Mouse (Mus musculus) hindbrain, embryonic 16.5 days (tissue): ENCODE measurements around the gene Cdkl1. TPM values are rescaled to one million over a fixed set of nuclear protein-coding genes. Genes with fewer than 3 reads are reported as not detected.

Source experiments
- ATAC-seq: fragments of 200-750 bp; cut with Nextera tagmentation; 2 replicates; pipeline ENCODE4 v1.8.0; 2017; ENCODE audit warnings: moderate TSS enrichment, moderate library complexity
- H3K27ac ChIP-seq: fragments of 300-500 bp; sonication (generic); 2 replicates; pipeline ENCODE4 v1.5.1; 2014; ENCODE audit warnings: low read depth, mild to moderate bottlenecking, control low read depth, low read length, moderate library complexity
- H3K27me3 ChIP-seq: fragments of 300-500 bp; sonication (generic); replicated peaks from 2 replicates; pipeline ENCODE4 v1.6.1; 2014; ENCODE audit warnings: low read length; ENCODE audit not compliant: control insufficient read depth, insufficient read depth
- H3K36me3 ChIP-seq: fragments of 300-500 bp; sonication (generic); 2 replicates; pipeline ENCODE4 v1.6.1; 2014; ENCODE audit warnings: mild to moderate bottlenecking, low read length, moderate library complexity, mixed read lengths; ENCODE audit not compliant: control insufficient read depth, insufficient read depth
- H3K4me1 ChIP-seq: fragments of 300-500 bp; sonication (generic); 2 replicates; pipeline ENCODE4 v1.6.1; 2014; ENCODE audit warnings: low read depth, low read length; ENCODE audit not compliant: control insufficient read depth, insufficient read depth
- H3K4me2 ChIP-seq: fragments of 300-500 bp; sonication (generic); 2 replicates; pipeline ENCODE4 v1.6.1; 2014; ENCODE audit warnings: mild to moderate bottlenecking, low read length, control low read depth, moderate library complexity
- H3K4me3 ChIP-seq: fragments of 300-500 bp; sonication (generic); 2 replicates; pipeline ENCODE4 v1.5.1; 2014; ENCODE audit warnings: mild to moderate bottlenecking, low read length, control low read depth, moderate library complexity
- H3K9ac ChIP-seq: fragments of 300-500 bp; sonication (generic); 2 replicates; pipeline ENCODE4 v1.6.1; 2014; ENCODE audit warnings: low read depth, mild to moderate bottlenecking, control low read depth, low read length, moderate library complexity
- H3K9me3 ChIP-seq: fragments of 300-500 bp; sonication (generic); 2 replicates; pipeline ENCODE4 v1.6.1; 2014; ENCODE audit warnings: mild to moderate bottlenecking, low read length, moderate library complexity; ENCODE audit not compliant: control insufficient read depth
- WGBS: fragments of 180-500 bp; shearing (Covaris S2); extraction: QIAGEN DNeasy Blood & Tissue Kit; methylation state at CpG from one replicate; pipeline ENCODE4 v1.1.7; 2014; 5-methylcytosine and 5-hydroxymethylcytosine counted together
- polyA plus RNA-seq: library from polyadenylated mRNA; unstranded; fragments of >200 nt; fragmentation: Nextera tagmentation; extraction: Ambion mirVana; gene quantifications from 2 replicates; pipeline ENCODE4 v1.2.1, GENCODE M21; 2015

Gene Cdkl1
- polyA plus RNA-seq, 1 experiment from 2014 or later: 16.5 TPM

DNA sequence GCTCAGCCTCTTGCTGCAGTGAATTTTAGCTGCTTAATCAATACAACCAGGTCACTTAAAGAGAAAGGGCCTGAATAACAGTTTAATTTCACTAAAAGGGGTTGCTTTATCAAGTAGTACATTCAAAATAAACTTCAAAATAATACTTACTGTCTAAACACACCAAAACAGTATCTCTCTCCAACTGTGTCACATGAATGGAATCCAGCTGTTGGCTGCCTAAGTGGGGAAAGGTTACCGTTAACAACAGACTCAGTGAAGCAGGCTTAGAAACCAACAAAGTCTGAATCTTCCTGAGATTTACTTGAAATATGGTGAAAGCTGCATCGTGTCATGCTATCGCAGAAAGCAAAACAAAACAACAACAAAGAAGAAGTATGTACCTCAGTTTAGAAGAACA, 21.9 kb upstream of the Cdkl1 start:
- Histone ChIP-seq H3K27me3 (no peaks in the 10 kb centered on the region), H3K9ac (no peak overlapping the region), H3K9me3 (no peaks in the 10 kb centered on the region), H3K4me2 (no peak overlapping the region), H3K4me3 (no peak overlapping the region), H3K4me1 (no peaks in the 10 kb centered on the region; the same call in 1 of the 2 replicates), H3K27ac (no peak overlapping the region), H3K36me3 (peaks cover 30% of the 10 kb centered on the region)
- 79% methylated on average over 3 of the region's 3 CpGs for WGBS
- ATAC-seq: no peak

DNA sequence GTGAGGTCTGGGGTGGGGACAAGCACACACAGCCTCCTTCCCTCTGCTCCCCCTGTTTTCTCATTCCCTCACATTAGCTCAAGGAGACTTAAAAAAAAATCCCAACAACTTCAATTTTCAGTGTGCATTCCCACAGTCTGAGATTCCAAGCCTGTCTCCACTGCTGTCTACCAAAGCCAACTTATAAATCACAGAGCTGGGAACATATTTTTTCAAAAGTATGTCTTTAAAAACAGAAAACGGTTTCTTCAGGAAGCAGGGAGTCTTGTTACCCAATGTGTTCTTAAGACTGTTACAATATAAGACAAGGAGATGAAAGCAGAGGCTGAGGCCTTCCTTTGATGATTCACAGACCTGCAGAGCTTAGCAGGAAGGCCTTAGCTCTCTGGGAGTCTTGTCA, 20.9 kb upstream of the Cdkl1 start:
- no peak overlapping the region for H3K27ac ChIP-seq
- H3K9me3 ChIP-seq: no peaks in the 10 kb centered on the region
- no peak overlapping the region for H3K4me2 ChIP-seq
- ATAC-seq: no peak
- no peaks in the 10 kb centered on the region for H3K27me3 ChIP-seq
- WGBS: 66% methylated on average over 1 of the region's 1 CpGs
- no peaks in the 10 kb centered on the region; the same call in 1 of the 2 replicates for H3K4me1 ChIP-seq
- H3K9ac ChIP-seq: no peak overlapping the region
- H3K4me3 ChIP-seq: no peak overlapping the region
- H3K36me3 ChIP-seq: peaks cover 26% of the 10 kb centered on the region

DNA sequence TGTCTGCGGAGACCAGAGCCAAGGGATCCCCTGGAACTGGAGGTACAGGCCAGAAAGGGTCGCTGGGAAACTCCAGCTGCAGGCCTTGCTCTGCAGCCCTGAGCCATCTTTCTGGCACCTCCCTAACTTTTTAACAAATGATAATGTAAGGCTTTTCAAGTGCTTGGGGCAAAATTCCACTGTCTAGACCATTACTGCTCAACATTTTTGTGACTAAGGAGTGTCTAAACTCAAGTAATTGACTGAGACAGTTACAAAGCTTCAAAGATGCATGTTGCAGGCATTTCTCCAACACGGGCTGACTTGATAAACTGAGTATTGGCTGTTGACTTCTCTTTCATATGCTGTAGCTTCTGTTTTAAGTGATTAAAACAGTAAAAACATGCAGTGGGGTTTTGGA, 18.4 kb upstream of the Cdkl1 start:
- Histone ChIP-seq H3K4me2 (no peak overlapping the region), H3K9me3 (no peaks in the 10 kb centered on the region), H3K27me3 (no peaks in the 10 kb centered on the region), H3K4me3 (no peak overlapping the region), H3K9ac (no peak overlapping the region), H3K27ac (no peak overlapping the region), H3K36me3 (peaks cover 11% of the 10 kb centered on the region), H3K4me1 (no peaks in the 10 kb centered on the region; the same call in 1 of the 2 replicates)
- no peak for ATAC-seq
- WGBS: 89% methylated on average over 3 of the region's 3 CpGs

DNA sequence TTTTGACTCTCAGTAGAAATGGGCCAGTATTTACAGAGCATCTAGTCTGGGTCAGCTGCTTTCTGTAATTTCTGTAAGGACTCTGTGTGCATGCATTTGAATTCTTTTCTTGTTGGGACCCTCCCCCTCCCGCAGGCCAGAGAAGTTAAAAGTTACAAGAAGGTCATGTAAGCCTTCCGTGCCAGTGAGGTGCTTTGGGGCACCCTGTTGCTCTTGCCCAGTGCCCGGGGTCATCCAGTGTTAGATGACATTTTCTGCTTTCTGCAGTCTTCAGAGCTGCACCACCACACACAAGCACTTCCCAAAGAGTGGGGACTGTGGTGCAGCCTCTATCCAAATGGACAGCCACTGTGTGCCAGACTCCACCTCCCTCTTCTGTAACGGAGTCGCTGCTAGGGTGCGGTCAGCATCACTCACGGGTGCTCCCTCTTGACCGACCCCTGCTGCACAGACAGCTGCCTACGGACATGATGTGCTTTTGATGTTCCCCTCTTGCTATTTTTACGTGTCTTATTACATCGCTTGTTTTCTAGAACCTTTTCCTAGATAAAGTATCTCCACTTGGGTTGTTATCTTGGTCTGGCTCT, 16.4 kb upstream of the Cdkl1 start:
- Histone ChIP-seq H3K36me3 (peaks cover 11% of the 10 kb centered on the region), H3K4me3 (no peak overlapping the region), H3K27ac (no peak overlapping the region), H3K9ac (no peak overlapping the region), H3K4me2 (no peak overlapping the region), H3K27me3 (no peaks in the 10 kb centered on the region), H3K9me3 (no peaks in the 10 kb centered on the region), H3K4me1 (no peaks in the 10 kb centered on the region)
- WGBS: 78% methylated on average over 11 of the region's 11 CpGs
- no peak for ATAC-seq

DNA sequence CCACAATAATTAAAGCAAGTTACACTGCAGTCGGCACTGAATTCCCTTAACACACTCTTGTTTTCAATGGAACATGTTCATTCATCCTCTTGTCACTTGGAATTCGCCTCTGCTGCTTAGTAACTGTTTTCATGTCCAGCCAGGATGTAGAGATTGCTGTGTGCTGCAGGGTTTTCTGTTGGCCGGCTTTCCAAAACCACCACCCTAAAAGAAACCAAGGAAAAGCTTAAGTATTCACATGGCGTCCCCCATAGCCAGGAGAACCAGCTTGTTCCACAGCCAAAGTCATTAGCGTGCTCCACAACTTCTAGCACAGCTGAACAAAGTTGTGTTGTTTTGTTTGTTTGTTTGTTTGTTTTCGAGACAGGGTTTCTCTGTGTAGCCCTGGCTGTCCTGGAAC, 14.1 kb upstream of the Cdkl1 start:
- peak; percentile 76 for ATAC-seq
- no peaks in the 10 kb centered on the region for H3K4me1 ChIP-seq
- no peak overlapping the region for H3K4me3 ChIP-seq
- no peaks in the 10 kb centered on the region for H3K9me3 ChIP-seq
- no peak overlapping the region for H3K27ac ChIP-seq
- H3K27me3 ChIP-seq: no peaks in the 10 kb centered on the region
- no peak overlapping the region for H3K4me2 ChIP-seq
- WGBS: 83% methylated on average over 6 of the region's 6 CpGs
- H3K9ac ChIP-seq: no peak overlapping the region
- peaks cover 7% of the 10 kb centered on the region for H3K36me3 ChIP-seq

DNA sequence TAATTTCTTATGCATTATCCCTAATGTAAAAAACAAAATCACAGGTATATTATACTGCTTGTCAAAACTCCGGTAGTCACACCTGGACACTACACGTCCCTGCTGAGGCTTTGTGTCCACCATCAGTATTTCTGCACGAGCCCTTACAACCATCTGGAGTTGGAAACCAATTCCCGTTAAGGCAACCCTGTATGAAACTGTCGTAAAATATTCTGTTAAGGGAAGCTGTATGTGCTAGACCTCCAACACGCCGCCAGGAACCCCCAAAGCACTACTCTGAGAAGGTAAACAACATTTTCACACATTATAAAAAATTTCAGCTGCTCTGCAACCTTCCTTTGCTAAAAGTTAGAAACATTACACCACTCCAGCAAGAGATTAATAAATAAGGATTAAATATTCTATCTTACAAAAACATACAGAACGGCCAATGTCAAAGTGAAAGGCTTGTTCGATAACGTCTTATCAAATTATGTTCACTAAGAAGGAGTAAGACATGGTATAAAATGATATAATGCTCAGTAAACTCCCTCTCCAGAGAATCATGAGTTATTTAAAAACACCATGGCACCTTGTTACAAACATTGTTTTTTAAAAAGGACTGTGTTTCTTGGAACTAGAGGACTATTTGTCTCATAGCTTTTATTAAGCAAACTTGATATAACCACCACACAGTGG, 13.5 kb upstream of the Cdkl1 start:
- Histone ChIP-seq H3K4me3 (no peak overlapping the region), H3K4me2 (no peak overlapping the region), H3K9me3 (no peaks in the 10 kb centered on the region), H3K36me3 (peaks cover 7% of the 10 kb centered on the region), H3K27ac (no peak overlapping the region), H3K4me1 (no peaks in the 10 kb centered on the region), H3K9ac (no peak overlapping the region), H3K27me3 (no peaks in the 10 kb centered on the region)
- no peak for ATAC-seq
- WGBS: 94% methylated on average over 10 of the region's 10 CpGs

DNA sequence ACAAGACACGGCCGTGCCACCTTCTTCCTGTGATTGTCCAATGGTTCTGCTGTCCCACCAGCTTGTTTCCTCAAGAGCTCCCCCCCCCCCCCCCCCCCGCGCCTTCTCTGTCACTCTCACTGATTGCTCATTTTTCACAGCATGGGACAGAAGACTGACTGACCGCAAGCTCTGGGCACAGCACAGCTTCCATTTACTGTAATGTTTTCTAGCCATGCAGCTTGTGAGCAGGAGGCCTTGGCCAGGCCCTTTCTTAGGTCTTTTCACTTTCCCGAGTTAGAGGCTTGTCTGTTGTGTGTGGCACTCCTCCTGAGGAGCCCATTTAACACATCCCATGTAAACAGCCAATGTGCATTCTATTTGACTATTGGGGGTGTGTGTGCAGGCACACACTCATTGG, 12.1 kb upstream of the Cdkl1 start:
- Histone ChIP-seq H3K36me3 (peaks cover 5% of the 10 kb centered on the region; the same call in 1 of the 2 replicates), H3K4me3 (no peak overlapping the region), H3K4me1 (no peaks in the 10 kb centered on the region), H3K9ac (no peak overlapping the region), H3K9me3 (no peaks in the 10 kb centered on the region), H3K4me2 (no peak overlapping the region), H3K27me3 (no peaks in the 10 kb centered on the region), H3K27ac (no peak overlapping the region)
- WGBS: 86% methylated on average over 5 of the region's 6 CpGs
- no peak for ATAC-seq

DNA sequence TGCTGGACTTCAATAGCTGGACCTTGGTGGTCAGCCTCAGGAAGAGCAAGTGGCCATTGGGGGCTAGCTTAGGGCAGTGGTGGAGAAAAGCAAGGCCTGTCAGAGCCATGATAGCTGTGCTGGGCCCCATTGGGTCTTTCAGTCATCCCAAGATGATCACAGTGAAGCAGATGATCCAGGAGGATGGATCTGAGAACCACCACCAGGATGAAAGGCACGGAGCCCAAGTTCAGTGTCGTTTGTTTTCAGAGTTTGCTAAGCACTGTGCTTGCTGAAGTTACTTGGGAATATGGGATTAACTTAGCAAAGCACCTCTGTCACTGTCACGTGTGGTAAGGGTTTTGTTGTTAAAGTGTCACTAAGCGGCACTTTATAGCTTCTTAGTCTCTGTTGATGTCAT, 9.5 kb upstream of the Cdkl1 start:
- no peak overlapping the region for H3K4me2 ChIP-seq
- no peaks in the 10 kb centered on the region for H3K36me3 ChIP-seq
- no peaks in the 10 kb centered on the region for H3K27me3 ChIP-seq
- no peaks in the 10 kb centered on the region for H3K9me3 ChIP-seq
- no peaks in the 10 kb centered on the region for H3K4me1 ChIP-seq
- no peak overlapping the region for H3K4me3 ChIP-seq
- no peak overlapping the region for H3K9ac ChIP-seq
- no peak for ATAC-seq
- 92% methylated on average over 4 of the region's 4 CpGs for WGBS
- no peak overlapping the region for H3K27ac ChIP-seq

DNA sequence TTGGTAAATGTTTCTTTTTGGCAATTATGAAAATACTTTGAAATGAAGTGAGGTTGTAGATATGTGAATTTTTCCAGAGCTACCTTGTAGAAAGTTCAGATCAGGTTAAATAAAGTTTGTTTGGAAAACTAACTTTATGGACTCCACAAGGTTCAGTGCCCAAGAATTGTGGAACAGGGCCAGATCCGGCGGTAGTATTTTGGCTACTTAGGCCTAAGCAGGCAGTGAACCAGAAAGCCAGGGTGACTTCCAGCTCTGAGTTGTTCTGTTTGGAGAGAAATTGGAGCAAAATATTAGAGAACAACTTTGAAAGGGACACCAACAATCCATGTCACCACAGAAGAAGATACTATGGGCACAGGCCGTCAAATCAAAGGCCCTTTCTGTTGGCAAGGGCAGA, 5.2 kb upstream of the Cdkl1 start:
- WGBS: 84% methylated on average over 3 of the region's 3 CpGs
- ATAC-seq: no peak
- H3K4me3 ChIP-seq: no peak overlapping the region

More for the DNA sequence above, 5.2 kb upstream of the Cdkl1 start:
- Histone ChIP-seq H3K4me2 (no peak overlapping the region), H3K27ac (no peak overlapping the region), H3K9me3 (no peaks in the 10 kb centered on the region), H3K27me3 (no peaks in the 10 kb centered on the region), H3K4me1 (peaks cover 4% of the 10 kb centered on the region; the same call in 1 of the 2 replicates), H3K36me3 (no peaks in the 10 kb centered on the region), H3K9ac (no peak overlapping the region)
